Mouse (Mus musculus): ENCODE data around the gene Nt5c3b.
A peak's percentile ranks its signal among the peaks of the same experiment; 100 is the strongest.

Gene Nt5c3b

DNA sequence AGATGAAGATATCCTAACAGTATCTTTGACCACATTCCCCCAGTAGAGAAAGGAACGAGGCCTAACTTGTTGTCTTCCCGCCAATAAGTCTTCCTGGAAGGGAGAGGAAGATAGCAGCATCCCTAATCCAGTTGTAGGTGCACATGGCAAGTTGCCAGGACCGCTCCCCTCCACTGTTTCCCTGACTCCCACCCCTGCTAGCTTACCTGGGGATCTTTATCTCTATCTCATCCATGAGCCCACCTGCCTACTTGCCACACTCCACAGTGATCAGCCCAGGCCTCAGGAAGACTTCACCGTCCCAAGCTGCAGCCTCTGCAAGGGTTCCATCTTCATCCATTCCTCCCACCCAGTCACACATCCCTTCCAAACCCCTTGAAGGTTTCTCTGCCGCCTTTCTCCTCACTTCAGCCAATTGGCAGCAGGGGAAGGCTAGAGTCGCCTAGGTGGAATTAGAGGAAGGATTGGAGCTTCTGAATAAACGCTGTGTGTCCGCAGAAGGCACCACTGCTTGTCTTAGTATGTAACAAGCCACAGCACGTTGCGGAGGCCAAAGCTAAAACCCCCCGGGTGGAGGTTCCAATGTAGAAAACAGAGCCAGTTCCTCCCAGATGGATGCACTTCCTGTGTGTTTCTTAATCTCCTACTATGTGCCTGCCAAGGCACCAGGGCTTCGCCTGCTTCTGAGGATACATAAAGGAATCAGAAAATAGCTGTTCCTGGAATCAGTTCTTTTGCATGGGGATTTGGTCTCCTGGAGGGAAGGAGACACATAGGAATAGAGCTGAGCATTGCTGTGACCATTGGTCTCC lies 41.7 kb downstream of the Nt5c3b start:
- peak in 1 of 2 experiments; percentile 68 for DNase-seq (ENCODE audit: low spot score in 2 of 2)

DNA sequence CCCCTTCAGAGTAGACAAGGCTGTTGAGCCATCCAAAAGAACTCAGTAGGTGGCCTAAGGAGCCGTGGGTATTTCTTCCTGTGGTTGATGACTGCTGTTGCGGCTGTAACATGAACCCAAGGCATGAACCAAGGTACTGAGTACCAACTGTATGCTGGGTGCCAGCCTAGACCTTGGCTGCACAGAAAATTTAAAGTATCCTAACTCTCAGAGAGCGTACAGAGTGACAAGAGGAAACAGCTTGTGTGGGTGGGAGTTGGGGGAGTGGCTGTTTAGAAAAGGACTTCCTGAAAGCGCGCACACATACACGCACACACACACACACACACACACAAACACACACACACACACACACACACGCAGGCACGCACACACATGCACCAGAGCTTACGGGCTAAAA lies 42.3 kb downstream of the Nt5c3b start:
- DNase-seq (ENCODE audit: low spot score in 2 of 2) = peak in 1 of 2 experiments; percentile 36

DNA sequence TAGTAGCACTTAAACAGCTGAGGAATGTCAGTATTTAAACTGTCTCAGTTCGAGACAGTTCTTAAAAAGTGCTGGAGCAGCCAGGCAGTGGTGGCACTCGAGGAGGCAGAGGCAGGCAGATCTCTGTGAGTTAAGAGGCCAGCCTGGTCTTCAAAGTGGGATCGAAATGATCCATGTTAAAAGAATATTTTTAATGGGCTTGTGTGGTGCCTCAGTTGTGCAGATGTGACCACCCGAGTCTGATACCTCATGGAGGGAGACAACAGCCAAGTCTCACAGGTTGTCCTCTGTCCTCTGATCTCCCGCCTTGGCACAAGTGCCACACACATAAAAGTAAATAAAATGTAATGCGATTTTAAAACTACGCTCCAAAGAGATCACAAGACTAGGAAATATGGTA lies 43.1 kb downstream of the Nt5c3b start:
- no peak for DNase-seq (ENCODE audit: low spot score in 2 of 2)

DNA sequence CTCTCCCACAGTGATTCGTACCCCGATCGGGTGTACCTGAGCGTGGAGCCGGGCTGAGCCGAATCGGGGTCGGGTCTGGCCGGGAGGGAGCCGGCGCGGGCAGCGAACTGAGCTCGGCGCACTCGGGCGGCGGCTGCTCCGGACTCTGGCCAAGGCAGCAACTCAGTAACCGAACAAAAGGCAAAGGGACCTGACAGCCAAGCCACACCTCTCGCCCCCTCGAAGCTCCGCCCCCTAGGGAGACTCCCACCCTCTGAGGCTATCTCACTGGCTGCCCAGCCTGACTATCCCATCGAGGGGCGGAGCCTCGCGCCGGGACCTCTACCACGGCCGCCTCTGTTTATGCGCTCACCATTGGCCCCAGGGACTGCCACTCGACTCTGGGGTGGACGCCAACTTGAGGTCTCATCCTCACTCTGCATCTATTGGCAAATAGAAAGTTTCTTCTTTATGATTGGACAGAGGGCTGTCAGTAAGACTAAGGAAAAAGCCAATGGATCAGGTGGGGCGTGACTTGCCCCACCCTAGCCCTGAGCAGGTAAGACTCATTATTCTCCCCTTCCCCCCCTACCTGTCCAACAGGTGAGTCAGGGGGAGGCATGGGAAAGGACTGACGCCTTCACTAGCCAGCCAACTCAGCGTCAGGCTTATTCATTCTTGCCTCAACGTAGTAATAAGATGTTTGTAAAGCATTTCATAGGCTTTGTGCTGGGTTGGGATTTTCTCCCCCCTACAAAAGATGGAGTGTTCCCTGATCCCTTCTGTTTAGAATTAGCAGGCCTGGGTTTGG lies 43.8 kb downstream of the Nt5c3b start, which contains the start of gene Jup:
TSS of gene Jup (minus strand) at position 164 of the 790 bp plus-strand sequence.
- DNase-seq (ENCODE audit: low spot score in 2 of 2) = peak; percentile 99 to 100

DNA sequence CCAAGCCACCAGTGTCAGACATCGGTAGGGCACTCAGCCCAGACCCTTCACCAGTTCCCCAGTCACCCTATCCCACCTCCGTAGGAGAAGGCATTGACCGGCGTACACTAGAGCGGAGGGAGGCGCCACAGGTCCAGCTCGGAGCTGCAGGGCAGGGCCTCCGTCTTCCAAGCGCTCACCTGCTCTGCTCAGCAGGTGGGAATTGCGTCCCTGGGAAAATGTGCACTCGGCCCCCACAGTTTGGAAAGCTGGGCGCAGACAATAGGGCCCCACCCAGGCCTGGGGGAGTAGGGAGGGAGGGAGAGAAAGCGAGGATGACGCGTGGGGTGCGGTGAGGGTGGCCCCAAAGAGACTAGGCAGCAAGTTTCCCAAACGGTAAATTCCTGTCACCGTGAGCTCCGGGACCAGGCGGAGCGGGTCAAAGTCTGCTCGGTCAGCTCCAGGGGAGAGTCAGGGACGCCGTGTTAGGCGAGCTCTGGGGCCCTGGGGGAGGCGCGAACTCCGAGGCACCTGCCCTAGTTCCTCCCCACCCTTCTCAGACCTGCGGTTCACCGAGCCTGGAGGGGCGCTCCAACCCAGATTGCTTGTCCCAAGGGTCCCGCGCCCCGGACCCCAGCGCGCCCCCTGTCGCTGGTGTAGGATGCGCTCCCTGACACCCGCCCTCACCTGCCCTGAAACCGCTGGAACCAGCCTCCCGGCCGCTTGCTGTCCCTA lies 44.6 kb downstream of the Nt5c3b start:
- peak in 1 of 2 experiments; percentile 55 for DNase-seq (ENCODE audit: low spot score in 2 of 2)

DNA sequence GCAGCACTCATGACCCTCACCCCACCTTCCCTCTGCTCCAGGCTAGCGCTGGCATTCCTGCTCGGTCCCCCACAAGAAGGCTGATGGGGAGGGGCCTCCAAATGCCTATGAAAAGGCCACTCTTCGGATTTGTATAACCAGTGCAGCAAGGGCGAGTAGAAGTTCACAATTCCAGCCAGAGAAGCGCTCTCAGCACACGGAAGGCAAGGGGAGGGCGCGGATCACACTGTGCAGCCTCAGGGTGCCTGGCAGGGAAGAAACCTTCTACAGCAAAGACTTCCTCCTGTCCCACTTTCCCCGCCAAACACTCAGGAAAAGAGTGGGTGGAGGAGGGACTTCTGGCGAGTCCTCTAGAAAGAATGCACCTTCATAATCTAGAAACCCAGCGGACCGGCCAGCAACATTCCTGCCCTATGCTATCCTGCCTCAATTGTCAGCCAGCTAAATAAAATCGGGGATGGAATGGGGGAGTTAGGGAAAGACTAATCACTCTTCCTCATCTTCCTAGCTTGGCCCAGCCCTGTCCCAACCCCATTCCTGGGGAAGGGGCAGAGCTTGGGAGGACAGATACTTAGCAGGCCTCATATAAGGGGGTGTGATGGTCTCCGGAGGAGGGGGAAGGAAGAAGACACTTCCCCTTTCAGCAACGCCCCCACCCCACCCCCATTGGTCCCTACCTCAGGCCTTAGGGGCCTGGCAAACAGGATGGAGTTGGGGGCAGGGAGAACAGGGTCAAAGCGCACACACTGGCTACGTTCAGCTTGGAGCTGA lies 45.6 kb downstream of the Nt5c3b start:
- peak; percentile 62 to 71 for DNase-seq (ENCODE audit: low spot score in 2 of 2)

DNA sequence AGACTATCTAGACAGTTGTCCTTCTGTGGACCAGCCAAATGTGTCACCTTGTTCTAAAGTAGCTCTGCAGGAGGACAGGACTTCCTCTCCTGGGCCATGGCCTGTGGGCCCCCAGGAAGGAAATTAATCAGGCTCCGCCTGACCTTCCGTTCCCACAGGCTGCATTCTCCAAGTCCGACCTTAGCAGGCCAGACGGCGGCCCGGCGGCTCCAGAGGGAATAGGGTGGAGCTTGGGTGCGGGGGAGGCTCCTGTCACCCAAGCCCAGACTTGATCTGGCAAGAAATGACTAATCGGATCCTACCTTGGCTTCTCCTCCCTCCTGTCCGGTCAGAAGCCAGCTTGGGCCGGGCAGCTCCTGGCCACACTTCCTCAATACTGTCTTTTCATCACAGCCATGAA lies 46.4 kb downstream of the Nt5c3b start:
- DNase-seq (ENCODE audit: low spot score in 2 of 2) = peak; percentile 90 to 94

DNA sequence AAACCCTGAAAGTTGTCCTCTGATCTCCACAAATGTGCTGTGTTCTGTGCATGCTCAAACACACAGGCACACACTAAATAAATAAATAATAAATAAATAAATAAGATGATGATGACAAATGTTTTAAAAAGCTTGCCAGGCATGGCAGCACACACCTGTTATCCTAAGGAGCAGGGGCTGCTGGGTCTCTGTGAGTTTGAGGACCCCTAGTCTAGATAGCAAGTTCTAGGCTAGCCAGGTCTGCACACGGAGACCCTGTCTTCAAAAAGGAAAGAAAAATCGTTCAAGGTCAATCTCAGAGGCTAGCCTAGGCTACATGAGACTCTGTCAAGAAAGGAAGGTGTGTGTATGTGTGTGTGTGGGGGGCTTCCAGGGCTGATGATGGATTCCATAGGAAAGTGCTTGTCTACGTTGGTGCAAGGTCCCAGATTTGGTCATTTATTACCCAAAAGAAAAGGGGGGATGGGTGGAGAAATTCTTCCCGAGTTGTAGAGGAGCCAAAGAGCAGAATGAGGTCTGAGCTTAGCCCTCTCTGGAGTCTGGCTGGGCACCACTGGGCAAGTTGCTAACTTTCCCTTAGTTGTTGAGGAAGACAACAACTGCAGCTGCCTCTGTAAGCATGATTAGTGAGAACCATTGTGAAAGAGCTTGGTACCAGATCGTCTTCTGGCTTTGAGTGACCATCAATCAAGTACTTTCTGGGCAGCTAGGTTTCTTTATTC lies 47.1 kb downstream of the Nt5c3b start:
- DNase-seq (ENCODE audit: low spot score in 2 of 2) = no peak

DNA sequence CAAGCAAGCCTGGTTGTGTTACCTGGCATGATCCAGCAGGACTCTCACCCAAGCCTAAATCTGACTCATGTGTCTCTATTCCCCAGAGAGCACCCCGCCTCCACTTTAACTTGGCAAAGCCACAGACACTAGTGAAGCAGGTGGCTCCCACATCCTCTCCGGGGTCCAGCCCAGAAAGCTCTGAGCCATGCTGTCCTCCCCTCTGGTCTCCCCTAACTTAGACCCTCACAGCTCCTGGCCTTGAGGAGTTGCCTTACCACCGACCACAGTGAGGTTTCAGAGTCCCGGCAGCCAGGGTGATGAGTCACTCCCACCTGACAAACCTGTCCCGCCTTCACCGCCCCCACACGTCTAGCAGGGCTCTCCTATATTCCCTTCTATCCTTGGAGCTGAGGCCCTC lies 47.9 kb downstream of the Nt5c3b start:
- DNase-seq (ENCODE audit: low spot score in 2 of 2) = peak in 1 of 2 experiments; percentile 66

DNA sequence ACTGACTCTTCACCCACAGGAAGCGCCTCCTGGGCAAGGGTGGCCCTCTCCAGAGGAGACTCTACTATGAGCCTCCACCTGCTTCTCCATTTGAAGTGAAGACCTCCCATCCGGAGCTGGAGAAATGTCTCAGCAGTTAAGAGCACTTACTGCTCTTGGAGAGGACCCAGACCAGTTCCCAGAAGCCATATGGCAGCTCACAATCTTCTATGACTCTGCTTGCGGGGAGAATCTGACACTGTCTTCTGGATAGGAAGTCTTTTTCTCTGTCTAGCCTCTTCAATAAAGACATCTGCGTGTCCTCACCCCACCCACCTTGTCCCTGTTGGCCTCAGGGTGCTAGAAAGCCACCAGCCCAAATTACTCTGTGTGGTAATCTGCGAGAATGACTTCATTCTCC lies 48.6 kb downstream of the Nt5c3b start:
- no peak for DNase-seq (ENCODE audit: low spot score in 2 of 2)

DNA sequence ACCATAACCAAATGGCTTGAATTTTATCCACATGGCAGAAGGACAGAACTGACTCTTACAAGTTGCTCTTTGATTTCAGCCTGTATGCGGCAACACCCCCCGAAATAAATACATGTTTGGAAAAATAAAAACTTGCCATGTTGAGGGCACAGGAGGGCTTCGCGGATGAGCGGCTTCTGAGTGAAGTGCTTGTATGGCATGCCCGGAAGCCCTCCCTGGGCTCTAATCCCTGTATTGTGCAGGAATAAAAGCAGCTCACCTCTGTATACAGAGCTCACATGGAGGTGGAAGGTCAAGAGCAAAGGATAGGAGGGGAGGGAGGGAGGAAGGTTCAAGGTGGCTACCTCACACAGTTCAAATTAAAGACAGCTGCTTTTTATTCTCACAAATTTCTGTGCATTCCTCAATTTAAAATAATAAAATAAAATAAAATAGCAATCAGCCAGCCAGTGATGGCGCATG lies 49.7 kb downstream of the Nt5c3b start:
- DNase-seq (ENCODE audit: low spot score in 2 of 2) = no peak

DNA sequence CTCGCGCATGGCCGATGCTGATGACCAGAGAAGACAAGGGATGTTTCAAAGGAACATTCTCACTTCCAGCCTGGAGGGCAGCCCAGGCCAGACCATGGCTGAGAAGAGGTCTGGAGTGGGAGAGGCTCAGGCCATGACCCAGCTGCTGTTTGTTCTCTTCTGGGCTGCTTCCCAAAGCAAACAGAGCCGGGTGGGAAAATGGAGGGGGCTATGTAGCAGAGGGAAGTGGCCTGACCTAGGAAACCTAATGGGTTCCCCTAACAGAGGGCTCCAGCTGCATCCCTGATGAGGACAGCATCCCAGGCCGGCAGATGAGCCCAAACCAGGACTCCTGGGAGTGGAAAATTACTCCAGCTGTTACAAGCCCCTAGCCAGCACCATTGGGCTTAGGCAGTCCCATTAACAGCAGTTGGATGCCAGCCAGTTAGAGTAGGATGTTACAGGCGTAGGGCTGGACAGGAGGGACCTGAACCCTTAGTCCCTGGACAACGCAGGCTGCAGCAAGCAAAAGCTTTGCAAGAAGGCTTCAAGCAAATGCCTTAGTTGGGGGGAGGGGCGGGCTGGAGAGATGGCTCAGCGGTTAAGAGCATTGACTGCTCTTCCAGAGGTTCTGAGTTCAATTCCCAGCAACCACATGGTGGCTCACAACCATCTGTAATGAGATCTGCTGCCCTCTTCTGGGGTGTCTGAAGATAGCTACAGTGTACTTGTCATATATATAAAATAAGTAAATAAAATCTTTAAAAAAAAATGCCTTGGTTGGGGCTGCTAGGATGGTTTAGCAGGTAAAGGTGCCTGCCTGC lies 50.3 kb downstream of the Nt5c3b start:
- DNase-seq (ENCODE audit: low spot score in 2 of 2) = peak; percentile 95 to 99

DNA sequence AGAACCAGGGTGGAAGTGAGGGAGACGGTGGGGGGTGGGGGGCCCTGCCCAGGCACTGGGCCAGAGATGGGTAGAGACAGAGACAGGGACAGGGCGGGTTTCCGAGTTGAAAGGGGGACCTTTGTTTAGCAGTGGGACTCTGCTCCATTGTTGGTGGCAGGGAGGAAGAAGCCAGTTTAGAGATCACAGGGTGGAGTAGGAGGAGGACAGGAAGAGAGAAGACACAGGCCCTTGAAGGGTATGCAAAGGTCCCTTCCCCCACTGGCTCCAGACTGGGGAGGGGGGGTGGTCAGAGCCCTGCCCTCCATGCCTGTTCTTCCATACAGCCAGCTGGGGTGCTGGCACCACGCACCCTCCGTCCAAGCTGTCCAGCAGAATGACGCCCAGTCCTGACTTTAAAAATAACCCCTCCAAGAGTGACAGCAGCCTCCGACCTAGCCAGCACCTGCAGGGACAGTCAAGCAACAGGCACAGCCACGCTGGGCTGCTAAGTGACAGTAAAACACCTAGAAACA lies 51.6 kb downstream of the Nt5c3b start:
- DNase-seq (ENCODE audit: low spot score in 2 of 2) = peak; percentile 82 to 83

DNA sequence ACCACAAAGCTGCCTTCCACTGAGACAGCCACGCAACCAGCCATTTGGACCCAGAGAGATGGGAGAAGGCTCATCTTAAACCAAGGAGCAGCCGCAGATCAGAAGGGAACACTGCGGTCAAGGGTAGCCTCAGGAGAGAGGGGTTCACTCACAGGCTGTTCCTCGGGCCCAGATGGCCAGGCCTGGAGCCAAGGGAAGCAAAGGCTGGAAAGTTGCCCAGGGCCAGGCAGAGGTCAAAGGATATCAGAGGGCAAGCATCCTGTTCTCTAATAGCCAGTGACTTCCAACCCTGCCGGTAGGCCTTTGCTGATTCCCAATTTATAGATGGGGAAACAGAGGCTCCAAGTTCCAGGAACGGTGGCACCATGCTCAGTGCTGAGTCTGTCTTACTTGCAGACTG lies 53.0 kb downstream of the Nt5c3b start:
- DNase-seq (ENCODE audit: low spot score in 2 of 2) = peak; percentile 88 to 91

DNA sequence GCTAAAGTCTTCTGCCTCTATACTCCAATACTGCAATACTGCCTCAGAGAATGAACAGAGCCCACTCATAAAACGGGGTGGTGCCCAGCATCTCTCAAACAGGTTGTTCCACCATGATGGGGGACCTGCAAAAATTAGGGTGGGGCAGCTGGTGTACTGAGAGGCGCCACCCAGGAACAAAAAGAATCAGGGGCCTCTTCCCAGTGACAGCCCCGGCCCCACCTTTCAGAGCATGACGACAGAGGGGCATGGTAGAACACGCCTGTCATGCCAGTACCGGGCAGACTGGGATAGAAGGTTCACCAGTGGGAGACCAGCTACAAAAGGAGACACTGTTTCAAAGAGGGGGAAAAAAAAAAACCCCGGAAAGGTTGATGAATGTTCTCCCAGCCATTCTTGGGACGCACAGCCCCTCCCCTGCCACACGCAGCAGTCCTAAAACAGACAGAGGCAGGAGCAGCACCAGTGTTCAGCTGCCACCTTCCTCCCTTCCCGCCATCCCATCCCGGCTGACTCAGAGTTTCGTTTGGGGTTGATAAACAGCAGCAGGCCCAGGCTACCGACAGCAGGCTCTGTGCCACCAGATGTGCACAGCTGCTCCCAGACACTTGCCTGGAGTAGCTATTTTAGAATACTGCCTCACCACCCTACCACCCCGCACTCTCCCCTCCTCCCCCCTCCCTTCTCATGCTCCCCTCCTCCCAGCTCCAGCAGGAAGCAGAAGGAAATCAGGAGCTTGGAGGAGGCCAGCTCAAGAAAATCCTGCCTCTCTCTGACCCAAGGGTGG lies 53.8 kb downstream of the Nt5c3b start:
- DNase-seq (ENCODE audit: low spot score in 2 of 2) = peak; percentile 89 to 90

DNA sequence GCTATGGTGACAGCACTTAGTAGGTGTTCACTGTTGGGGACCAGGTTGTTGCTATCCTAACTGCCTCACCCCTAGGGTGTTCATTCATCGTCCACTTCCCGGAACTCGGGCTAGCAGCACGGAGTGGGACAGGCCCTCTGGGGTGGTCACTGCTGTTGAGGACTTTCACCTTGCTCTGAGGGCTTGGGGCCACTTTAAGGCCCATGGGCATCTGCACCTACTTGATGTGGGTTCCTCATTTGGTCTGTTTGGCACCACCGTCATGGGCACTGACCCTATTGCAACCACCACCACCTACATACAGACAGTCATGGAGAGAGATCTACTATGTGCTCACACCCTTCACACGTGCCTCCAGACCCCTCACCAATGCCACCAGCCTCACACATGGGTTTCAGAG lies 54.5 kb downstream of the Nt5c3b start:
- DNase-seq (ENCODE audit: low spot score in 2 of 2) = no peak

DNA sequence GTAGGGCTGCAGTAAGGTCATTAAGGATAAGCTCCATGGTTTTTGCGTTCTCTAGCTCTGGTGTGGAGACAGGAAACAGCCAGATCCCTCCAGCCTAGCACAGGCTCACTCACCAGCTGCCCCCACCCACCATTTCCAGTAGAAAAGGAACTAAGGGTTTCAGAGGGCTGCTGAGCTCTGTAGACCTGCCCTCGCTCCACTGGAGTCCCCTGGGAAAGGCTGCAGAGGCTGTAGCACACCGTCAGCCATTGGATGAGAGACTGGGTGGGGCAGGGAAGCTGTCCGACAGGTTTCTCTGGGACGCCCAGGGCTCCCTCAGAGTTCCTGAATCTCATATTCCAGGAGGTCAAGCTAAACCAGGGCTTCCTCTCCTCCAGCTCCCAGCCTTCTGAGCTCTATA lies 55.0 kb downstream of the Nt5c3b start:
- peak in 1 of 2 experiments; percentile 57 for DNase-seq (ENCODE audit: low spot score in 2 of 2)

DNA sequence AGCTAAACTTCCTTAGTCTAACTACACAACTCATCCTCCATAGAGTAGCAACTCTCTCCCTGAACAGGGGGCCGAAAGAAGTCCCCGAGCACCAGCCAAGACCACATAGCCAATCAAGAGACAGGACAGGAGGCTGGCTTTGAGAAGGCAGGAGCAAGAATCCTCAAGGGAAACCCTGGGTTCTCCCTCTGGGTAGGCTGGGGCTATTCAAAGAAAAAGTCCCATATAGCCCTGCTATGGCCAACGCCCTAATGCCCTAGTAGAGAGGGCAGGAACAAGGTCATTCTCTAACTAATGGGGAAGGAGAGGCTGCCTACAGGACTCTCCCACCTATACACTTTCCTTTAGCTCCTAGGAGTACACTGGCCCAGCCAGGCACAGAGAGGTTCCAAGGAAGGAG lies 56.6 kb downstream of the Nt5c3b start:
- DNase-seq (ENCODE audit: low spot score in 2 of 2) = no peak

DNA sequence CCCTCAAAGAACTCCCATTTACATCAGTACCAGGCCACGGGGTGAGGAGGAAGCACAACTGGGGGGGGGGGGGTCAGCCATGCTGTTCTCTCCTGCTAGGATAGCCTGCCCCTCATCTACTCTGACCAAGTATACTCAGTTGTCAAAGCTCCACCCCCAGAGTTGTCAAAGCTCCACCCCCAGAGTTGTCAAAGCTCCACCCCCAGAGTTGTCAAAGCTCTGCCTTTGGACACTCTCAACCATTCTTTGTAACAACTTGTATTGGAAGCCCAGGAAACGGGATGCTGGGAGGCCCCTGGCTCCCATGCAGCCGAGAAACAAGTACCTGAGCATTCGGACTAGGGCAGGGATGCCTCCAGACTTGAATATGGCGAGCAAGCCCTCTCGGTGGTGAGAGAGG lies 58.9 kb downstream of the Nt5c3b start:
- DNase-seq (ENCODE audit: low spot score in 2 of 2) = no peak

All from heart, adult 9 months (tissue).